Mouse (Mus musculus): Measurements from ENCODE around the gene Toporsl.

Gene Toporsl

GRCm38 (mm10) chr4:52595927-52596326 is at the start of gene Toporsl:
TSS of gene Toporsl (plus strand) at chr4:52596274.
- CTCF ChIA-PET, result no interaction called here

GRCm38 (mm10) chr4:52557672-52558071 is 38.4 kb upstream of the Toporsl start:
- POLR2A ChIA-PET, result no interaction called here
- CTCF ChIA-PET, result no interaction called here

More at GRCm38 (mm10) chr4:52595927-52596326, at the start of gene Toporsl:
- POLR2A ChIA-PET, result no interaction called here

- POLR2A ChIA-PET, result interaction anchor here in 1 of 4 experiments (0.7 kb wide), 1 partner anchor 129 kb away, joined by 3 read pairs; no protein-coding TSS in a partner anchor
- CTCF ChIA-PET, result no interaction called here
These were observed 38.0 kb upstream of the Toporsl start for GRCm38 (mm10) chr4:52558080-52558479.

GRCm38 (mm10) chr4:52563859-52564258 is 32.2 kb upstream of the Toporsl start:
- ChIA-PET CTCF (no interaction called here), POLR2A (no interaction called here)

- ChIA-PET POLR2A (no interaction called here), CTCF (no interaction called here)
These were observed 9.8 kb upstream of the Toporsl start for GRCm38 (mm10) chr4:52586194-52586734.

GRCm38 (mm10) chr4:52593821-52594356 is 2.2 kb upstream of the Toporsl start:
- CTCF ChIA-PET, result no interaction called here
- POLR2A ChIA-PET, result interaction anchor here in 1 of 4 experiments (0.8 kb wide), 1 partner anchor 12 kb away, joined by 4 read pairs; no protein-coding TSS in a partner anchor

GRCm38 (mm10) chr4:52594632-52595031 is 1.4 kb upstream of the Toporsl start:
- ChIA-PET CTCF (no interaction called here), POLR2A (no interaction called here)

GRCm38 (mm10) chr4:52598180-52598881 is 2.3 kb downstream of the Toporsl start:
- ChIA-PET CTCF (no interaction called here), POLR2A (no interaction called here)

- ChIA-PET POLR2A (no interaction called here), CTCF (no interaction called here)
These were observed 10.8 kb downstream of the Toporsl start for GRCm38 (mm10) chr4:52606923-52607322.

GRCm38 (mm10) chr4:52634986-52635385 is 38.9 kb downstream of the Toporsl start:
- POLR2A ChIA-PET, result no interaction called here
- CTCF ChIA-PET, result no interaction called here

GRCm38 (mm10) chr4:52647791-52648190 is 51.7 kb downstream of the Toporsl start:
- POLR2A ChIA-PET, result no interaction called here
- CTCF ChIA-PET, result no interaction called here

- POLR2A ChIA-PET, result interaction anchor here in 2 of 4 experiments (0.5 to 1.0 kb wide), 3 partner anchors 13 to 217 kb away, joined by 3 to 4 read pairs (median 3); no protein-coding TSS in a partner anchor
- CTCF ChIA-PET, result interaction anchor here in 1 of 4 experiments (0.6 kb wide), 1 partner anchor 527 kb away, joined by 3 read pairs; no protein-coding TSS in a partner anchor
These were observed 63.6 kb downstream of the Toporsl start for GRCm38 (mm10) chr4:52659701-52660100.

- ChIA-PET POLR2A (interaction anchor here in 2 of 4 experiments (0.6 to 1.3 kb wide), 9 partner anchors 9 to 218 kb away, joined by 3 to 8 read pairs (median 3); no protein-coding TSS in a partner anchor), CTCF (interaction anchor here (0.6 to 1.0 kb wide), 5 partner anchors 27 to 1228 kb away, joined by 3 to 8 read pairs (median 4); no protein-coding TSS in a partner anchor)
These were observed 64.6 kb downstream of the Toporsl start for GRCm38 (mm10) chr4:52660701-52661117.

GRCm38 (mm10) chr4:52661311-52661710 is 65.2 kb downstream of the Toporsl start:
- ChIA-PET CTCF (no interaction called here), POLR2A (interaction anchor here in 2 of 4 experiments (0.9 to 1.3 kb wide), 4 partner anchors 25 to 108 kb away, joined by 3 to 8 read pairs (median 3); no protein-coding TSS in a partner anchor)
